Mouse (Mus musculus): ENCODE results near the gene Prrt2.

The Prrt2 gene

DNA sequence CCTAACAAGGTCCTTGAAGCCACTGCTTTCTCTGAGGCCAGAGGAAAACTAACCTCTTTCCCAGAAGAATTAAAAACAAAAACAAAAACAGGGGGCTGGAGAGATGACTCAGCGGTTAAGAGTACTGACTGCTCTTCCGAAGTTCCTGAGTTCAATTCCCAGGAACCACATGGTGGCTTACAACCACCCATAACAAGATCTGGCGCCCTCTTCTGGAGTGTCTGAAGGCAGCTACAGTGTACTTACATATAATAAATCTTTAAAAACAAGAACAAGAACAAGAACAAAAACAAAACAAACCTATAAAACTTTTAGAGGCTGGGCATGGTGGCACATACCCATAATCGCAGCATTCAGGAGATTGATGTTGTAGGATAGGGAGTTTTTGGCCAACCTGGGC is 24.6 kb downstream of the Prrt2 start:
- DNase-seq = no peak

- no peak for DNase-seq
These were observed 32.2 kb downstream of the Prrt2 start for GRCm38 (mm10) chr7:126988816-126989215.

GRCm38 (mm10) chr7:126986319-126986718 is 34.7 kb downstream of the Prrt2 start:
- peak; percentile 73 for DNase-seq

GRCm38 (mm10) chr7:126984667-126985444 is 36.2 kb downstream of the Prrt2 start:
- no peak for DNase-seq

DNA sequence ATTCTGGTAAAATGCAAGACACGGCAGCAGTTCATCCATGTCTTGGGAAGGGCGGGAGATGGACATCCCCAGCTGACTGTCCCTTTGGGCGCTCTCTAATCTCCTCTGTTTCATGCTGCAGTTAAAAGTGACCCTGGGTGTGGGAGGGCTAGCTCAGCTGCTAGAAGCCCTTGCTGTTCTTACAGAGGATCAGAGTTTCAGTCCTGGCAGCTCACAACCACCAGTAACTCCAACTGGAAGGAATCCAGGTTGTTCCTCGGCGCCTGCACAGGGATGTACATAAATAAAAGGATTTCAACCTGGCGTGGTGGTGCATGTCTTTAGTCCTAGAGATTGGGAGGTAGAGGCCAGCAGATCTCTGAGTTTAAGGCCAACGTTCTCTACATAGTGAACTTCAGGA is 37.9 kb downstream of the Prrt2 start:
- DNase-seq = no peak

DNA sequence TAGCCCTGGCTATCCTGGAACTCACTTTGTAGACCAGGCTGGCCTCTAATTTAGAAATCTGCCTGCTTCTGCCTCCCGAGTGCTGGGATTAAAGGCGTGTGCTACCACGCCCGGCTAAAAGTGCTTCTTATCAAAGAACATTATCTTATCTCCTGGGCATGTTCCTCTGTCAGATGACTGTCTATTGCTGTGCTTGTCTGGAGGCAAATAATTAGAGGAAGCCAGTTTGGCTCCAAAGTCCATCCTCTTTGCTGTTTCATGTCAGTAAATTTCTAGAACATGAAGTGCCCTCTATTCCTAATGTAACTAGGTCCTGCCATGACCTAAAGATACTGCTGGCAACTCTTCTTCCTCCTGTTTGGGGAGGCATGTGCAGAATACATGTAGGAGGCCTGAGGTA is 39.0 kb downstream of the Prrt2 start:
- DNase-seq = no peak

- no peak for DNase-seq
These were observed 39.4 kb downstream of the Prrt2 start for GRCm38 (mm10) chr7:126981601-126982000.

- DNase-seq = no peak
These were observed 42.2 kb downstream of the Prrt2 start for GRCm38 (mm10) chr7:126978841-126979240.

GRCm38 (mm10) chr7:126976878-126977459 is 44.0 kb downstream of the Prrt2 start:
- no peak for DNase-seq

DNA sequence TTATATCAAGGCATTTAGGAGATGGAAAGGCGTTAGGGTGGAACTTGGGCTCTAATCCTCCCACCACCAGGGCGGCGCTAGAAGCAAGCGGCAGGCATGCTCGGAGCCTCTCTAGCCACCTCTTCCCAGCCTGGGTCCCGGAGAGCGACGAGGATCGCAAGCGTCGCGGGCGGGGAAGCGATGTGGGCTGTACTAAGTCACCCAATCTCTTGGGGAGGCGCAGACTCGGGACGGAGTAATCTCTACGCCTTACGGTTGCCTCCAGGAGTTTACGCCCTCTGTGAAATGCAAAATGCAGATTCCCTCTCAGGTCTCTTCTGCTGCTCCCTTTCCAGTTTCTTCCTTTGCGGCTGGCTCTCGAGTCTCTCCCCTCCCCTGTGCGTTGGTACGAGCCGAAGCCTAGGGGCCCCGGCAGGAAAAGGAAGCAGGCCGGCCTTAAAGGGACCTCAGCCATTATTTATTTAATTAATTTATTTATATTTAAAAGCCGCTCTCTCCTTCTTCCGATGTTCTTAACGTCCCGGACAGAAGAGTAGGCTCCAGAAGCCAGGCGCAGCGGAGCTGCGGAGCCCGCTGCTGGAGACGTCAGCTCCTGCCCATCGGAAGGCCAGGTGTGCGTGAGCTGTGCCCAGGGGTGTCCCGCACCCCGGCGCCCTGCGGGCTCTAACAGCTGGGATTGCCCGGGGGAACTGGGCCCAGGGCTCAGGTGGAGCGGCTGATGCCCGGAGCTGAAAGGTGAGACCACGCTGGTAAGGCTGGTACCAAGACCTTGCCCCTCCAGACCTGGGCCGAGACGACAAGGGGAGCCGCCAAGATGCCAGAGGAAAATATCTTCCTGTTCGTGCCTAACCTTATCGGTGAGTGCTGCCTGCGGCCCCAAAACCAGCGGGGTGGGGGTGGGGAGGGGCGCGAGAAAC is 44.8 kb downstream of the Prrt2 start, which contains the start of gene Cdiptos:
TSS of gene Cdiptos (minus strand) at position 149 of the 917 bp plus-strand sequence.
- peak; percentile 96 for DNase-seq

DNA sequence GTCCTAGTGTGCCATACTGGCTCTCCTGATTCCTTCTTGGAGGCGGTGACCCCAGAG is 45.3 kb downstream of the Prrt2 start, which contains the start of gene Cdipt:
TSS of gene Cdipt (plus strand) at position 22 of the 57 bp plus-strand sequence.
- no peak for DNase-seq

- no peak for DNase-seq
These were observed 45.5 kb downstream of the Prrt2 start for GRCm38 (mm10) chr7:126975493-126975892.
